Mouse (Mus musculus): ENCODE measurements at regions not wholly inside any gene's neighbourhood (a gene's known extent, or its start where the extent isn't known, plus 50 kb on each side); places are given as distances from the start of the nearest gene placed in this dataset.

GRCm38 (mm10) chr13:80946034-80946433 lies 62.9 kb downstream of the Arrdc3 start:
- no peak for TF ChIP-seq ZNF384 (IDR thresholded peaks at IDR 0.05; ENCODE audit: low read depth, low read length)
- no peak for TF ChIP-seq TCF12 (IDR thresholded peaks at IDR 0.05; ENCODE audit: low read depth, low read length)
- TF ChIP-seq ELF1 (IDR thresholded peaks at IDR 0.05; ENCODE audit: low read depth, low read length), result no peak
- no peak for TF ChIP-seq NELFE (IDR thresholded peaks at IDR 0.05; ENCODE audit: low read depth, low read length)
- TF ChIP-seq BHLHE40 (IDR thresholded peaks at IDR 0.05; ENCODE audit: low read depth, low read length), result no peak
- TF ChIP-seq TBP (conservative IDR thresholded peaks at IDR 0.05; ENCODE audit: low read depth, low read length), result no peak
- TF ChIP-seq MYC (IDR thresholded peaks at IDR 0.05; ENCODE audit: low read depth, low read length), result no peak
- TF ChIP-seq JUND (conservative IDR thresholded peaks at IDR 0.05; ENCODE audit: low read depth, low read length), result no peak
- no peak for TF ChIP-seq ETS1 (conservative IDR thresholded peaks at IDR 0.05; ENCODE audit: low read depth, low read length)
- TF ChIP-seq MXI1 (IDR thresholded peaks at IDR 0.05; ENCODE audit: low read depth, low read length), result no peak
- TF ChIP-seq EP300 (IDR thresholded peaks at IDR 0.05; ENCODE audit: low read length), result no peak
- Histone ChIP-seq H3K9me3 (replicated peaks; ENCODE audit: low read length) (no peaks in the 10 kb centered on the region), H3K4me1 (ENCODE audit: control insufficient read depth in 1 of 2, insufficient read depth in 2 of 2) (peaks cover 14 to 21% of the 10 kb centered on the region in 2 experiments), H3K4me3 (replicated peaks in 1 of 3; ENCODE audit: low read depth in 2 of 3, low read length in 2 of 3, poor library complexity in 1 of 3) (no peak overlapping the region), H3K27ac (ENCODE audit: insufficient read depth, low read depth) (no peak overlapping the region), H3K9ac (ENCODE audit: insufficient read depth, low read depth) (no peak overlapping the region), H3K27me3 (replicated peaks) (no peaks in the 10 kb centered on the region), H3K4me2 (ENCODE audit: insufficient read depth, low read depth, poor library complexity, severe bottlenecking) (no peak overlapping the region), H3K36me3 (replicated peaks in 1 of 2; ENCODE audit: control insufficient read depth in 1 of 2, insufficient read depth in 1 of 2, low read length in 1 of 2) (no peaks in the 10 kb centered on the region), H3K79me2 (replicated peaks; ENCODE audit: control insufficient read depth, extremely low read depth, insufficient read depth, poor library complexity, severe bottlenecking) (no peaks in the 10 kb centered on the region)
- in situ Hi-C loops (cut with MboI; ENCODE audit: low pct_ligation_motif_present, low pct_unique_long_range_greater_than_20kb, low sequenced_read_pairs) (no loop called here), dilution Hi-C loops (cut with MboI; ENCODE audit: extremely low pct_ligation_motif_present, extremely low pct_unique_long_range_greater_than_20kb, low sequenced_read_pairs) (no loop called here)
- no peak for DNase-seq (ENCODE audit: extremely low read depth)

GRCm38 (mm10) chr13:80947705-80948104 lies 64.5 kb downstream of the Arrdc3 start:
- no peak overlapping the region for H3K27ac ChIP-seq (ENCODE audit: insufficient read depth, low read depth)
- H3K4me3 ChIP-seq (replicated peaks in 1 of 3; ENCODE audit: low read depth in 2 of 3, low read length in 2 of 3, poor library complexity in 1 of 3), result no peak overlapping the region
- dilution Hi-C loops (cut with MboI; ENCODE audit: extremely low pct_ligation_motif_present, extremely low pct_unique_long_range_greater_than_20kb, low sequenced_read_pairs), result no loop called here
- no peak for TF ChIP-seq TBP (conservative IDR thresholded peaks at IDR 0.05; ENCODE audit: low read depth, low read length)
- no peak for TF ChIP-seq ZKSCAN1 (IDR thresholded peaks at IDR 0.05; ENCODE audit: borderline replicate concordance, low read depth, low read length)
- no peak for TF ChIP-seq BHLHE40 (IDR thresholded peaks at IDR 0.05; ENCODE audit: low read depth, low read length)
- no peak for TF ChIP-seq POLR2AphosphoS2 (IDR thresholded peaks at IDR 0.05; ENCODE audit: low read depth, low read length)
- no peak for TF ChIP-seq ELF1 (IDR thresholded peaks at IDR 0.05; ENCODE audit: low read depth, low read length)
- TF ChIP-seq E2F4 (IDR thresholded peaks at IDR 0.05; ENCODE audit: insufficient replicate concordance, low read depth, low read length), result no peak
- TF ChIP-seq JUND (conservative IDR thresholded peaks at IDR 0.05; ENCODE audit: low read depth, low read length), result no peak
- TF ChIP-seq MAFK (IDR thresholded peaks at IDR 0.05; ENCODE audit: insufficient replicate concordance, low read length), result no peak
- no peak for TF ChIP-seq EP300 (IDR thresholded peaks at IDR 0.05; ENCODE audit: low read length)
- no peak for TF ChIP-seq POLR2A (IDR thresholded peaks at IDR 0.05; ENCODE audit: low read depth, low read length)
- no peak for TF ChIP-seq RAD21 (IDR thresholded peaks at IDR 0.05; ENCODE audit: low read depth, low read length)
- TF ChIP-seq MAZ (IDR thresholded peaks at IDR 0.05; ENCODE audit: low read depth, low read length), result no peak
- TF ChIP-seq NELFE (IDR thresholded peaks at IDR 0.05; ENCODE audit: low read depth, low read length), result no peak
- no peak for TF ChIP-seq ZMIZ1 (IDR thresholded peaks at IDR 0.05; ENCODE audit: low read depth, low read length)
- no peak for TF ChIP-seq RCOR1 (conservative IDR thresholded peaks at IDR 0.05; ENCODE audit: low read depth, low read length)
- TF ChIP-seq IRF4 (IDR thresholded peaks at IDR 0.05; ENCODE audit: low read depth, low read length), result no peak
- no peak for TF ChIP-seq GABPA (IDR thresholded peaks at IDR 0.05; ENCODE audit: insufficient replicate concordance, low read depth, low read length)
- TF ChIP-seq PAX5 (IDR thresholded peaks at IDR 0.05; ENCODE audit: low read length), result no peak
- H3K9ac ChIP-seq (ENCODE audit: insufficient read depth, low read depth), result no peak overlapping the region
- H3K4me2 ChIP-seq (ENCODE audit: insufficient read depth, low read depth, poor library complexity, severe bottlenecking), result no peak overlapping the region
- no peaks in the 10 kb centered on the region for H3K27me3 ChIP-seq (replicated peaks)
- in situ Hi-C loops (cut with MboI; ENCODE audit: low pct_ligation_motif_present, low pct_unique_long_range_greater_than_20kb, low sequenced_read_pairs), result no loop called here
- no peaks in the 10 kb centered on the region for H3K79me2 ChIP-seq (replicated peaks; ENCODE audit: control insufficient read depth, extremely low read depth, insufficient read depth, poor library complexity, severe bottlenecking)
- peaks cover 10 to 15% of the 10 kb centered on the region in 2 experiments; a peak in 3 of 4 replicates for H3K4me1 ChIP-seq (ENCODE audit: control insufficient read depth in 1 of 2, insufficient read depth in 2 of 2)
- DNase-seq (ENCODE audit: extremely low read depth), result no peak
- no peaks in the 10 kb centered on the region for H3K36me3 ChIP-seq (replicated peaks in 1 of 2; ENCODE audit: control insufficient read depth in 1 of 2, insufficient read depth in 1 of 2, low read length in 1 of 2)
- no peaks in the 10 kb centered on the region for H3K9me3 ChIP-seq (replicated peaks; ENCODE audit: low read length)

All from CH12.LX (cell line).